Mouse (Mus musculus) small intestine, adult 2 months (tissue): ENCODE results near the gene Arf5. TPM values are rescaled to one million over a fixed set of nuclear protein-coding genes. Genes with fewer than 3 reads are reported as not detected.

ENCODE experiments used
- H3K27ac ChIP-seq: fragments of 200-500 bp; 2 replicates; pipeline ENCODE4 v1.5.1; 2012; ENCODE audit warnings: low read depth, low read length, control low read depth, inconsistent platforms; ENCODE audit not compliant: insufficient read depth
- H3K27me3 ChIP-seq: fragments of 200-500 bp; 2 replicates; pipeline ENCODE4 v1.6.1; 2012; ENCODE audit warnings: mild to moderate bottlenecking, moderate library complexity, low read length, inconsistent platforms; ENCODE audit not compliant: control insufficient read depth, insufficient read depth
- H3K36me3 ChIP-seq: fragments of 200-500 bp; 2 replicates; pipeline ENCODE4 v1.6.1; 2012; ENCODE audit warnings: mild to moderate bottlenecking, low read length, control low read depth, inconsistent platforms; ENCODE audit not compliant: control insufficient read depth, insufficient read depth
- H3K4me1 ChIP-seq: fragments of 200-500 bp; 2 replicates; pipeline ENCODE4 v1.6.1; 2012; ENCODE audit warnings: low read length, inconsistent platforms, mixed read lengths; ENCODE audit not compliant: control insufficient read depth, insufficient read depth, insufficient read length
- H3K4me3 ChIP-seq: fragments of 200-500 bp; 2 replicates; pipeline ENCODE4 v1.5.1; 2012; ENCODE audit warnings: low read depth, mild to moderate bottlenecking, control low read depth, inconsistent platforms, low read length, moderate library complexity
- CTCF ChIP-seq: fragments of 200-500 bp; IDR thresholded peaks from 2 replicates; pipeline ENCODE4 v1.5.1; 2012; ENCODE audit warnings: low read depth, mild to moderate bottlenecking, control low read depth, inconsistent platforms, low read length, moderate library complexity, mixed read lengths; ENCODE audit not compliant: insufficient replicate concordance, insufficient read length; ENCODE audit errors: extremely low read depth
- POLR2A ChIP-seq: fragments of 200-500 bp; IDR thresholded peaks from 2 replicates; pipeline ENCODE4 v1.6.1; 2012; ENCODE audit warnings: low read depth, mild to moderate bottlenecking, control low read depth, inconsistent platforms, low read length, moderate library complexity
- WGBS: fragments of 180-500 bp; shearing (Covaris S2); methylation state at CpG from one replicate; pipeline ENCODE4 v1.1.7; 2018; 5-methylcytosine and 5-hydroxymethylcytosine counted together
- polyA plus RNA-seq: library from polyadenylated mRNA; depleted of rRNA; stranded (reverse); fragments of >200 nt; gene quantifications from 2 replicates; pipeline ENCODE4 v1.2.3, GENCODE M21; 2012

The Arf5 gene
- polyA plus RNA-seq, 1 experiment = 1,346 TPM

GRCm38 (mm10) chr6:28450481-28450880 is 27.1 kb downstream of the Arf5 start:
- Histone ChIP-seq H3K27me3 (peaks cover 5% of the 10 kb centered on the region), H3K36me3 (no peaks in the 10 kb centered on the region), H3K4me3 (no peak overlapping the region), H3K27ac (no peak overlapping the region), H3K4me1 (peaks cover 2% of the 10 kb centered on the region; the same call in 1 of the 2 replicates)
- TF ChIP-seq CTCF (no peak), POLR2A (no peak)
- WGBS = 18% methylated on average over 5 of the region's 5 CpGs

DNA sequence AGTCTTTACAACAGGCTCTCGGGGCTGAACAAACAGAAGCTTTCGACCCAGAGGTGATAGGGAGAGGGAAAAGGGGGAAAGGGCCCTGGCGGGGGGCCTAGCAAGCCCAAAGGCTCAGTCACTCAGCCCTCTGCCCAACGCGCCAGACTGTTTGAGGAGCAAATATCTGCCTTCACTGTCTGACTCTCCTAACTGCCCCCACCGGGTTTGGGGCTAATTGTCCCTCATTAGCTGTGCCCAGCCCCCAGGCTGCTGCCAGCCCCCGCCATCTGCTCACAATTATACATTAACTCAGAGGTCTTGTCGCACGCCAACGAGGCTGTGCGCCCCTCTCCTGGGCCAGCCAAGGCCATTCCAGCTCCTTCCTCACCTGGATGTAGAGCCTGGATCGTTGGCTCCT is 27.6 kb downstream of the Arf5 start:
- Histone ChIP-seq H3K27me3 (peaks cover 5% of the 10 kb centered on the region), H3K27ac (no peak overlapping the region), H3K4me3 (no peak overlapping the region), H3K4me1 (peaks cover 2% of the 10 kb centered on the region; the same call in 1 of the 2 replicates), H3K36me3 (no peaks in the 10 kb centered on the region)
- WGBS = under 1% methylated on average over 12 of the region's 12 CpGs
- TF ChIP-seq CTCF = no peak
- no peak for TF ChIP-seq POLR2A

DNA sequence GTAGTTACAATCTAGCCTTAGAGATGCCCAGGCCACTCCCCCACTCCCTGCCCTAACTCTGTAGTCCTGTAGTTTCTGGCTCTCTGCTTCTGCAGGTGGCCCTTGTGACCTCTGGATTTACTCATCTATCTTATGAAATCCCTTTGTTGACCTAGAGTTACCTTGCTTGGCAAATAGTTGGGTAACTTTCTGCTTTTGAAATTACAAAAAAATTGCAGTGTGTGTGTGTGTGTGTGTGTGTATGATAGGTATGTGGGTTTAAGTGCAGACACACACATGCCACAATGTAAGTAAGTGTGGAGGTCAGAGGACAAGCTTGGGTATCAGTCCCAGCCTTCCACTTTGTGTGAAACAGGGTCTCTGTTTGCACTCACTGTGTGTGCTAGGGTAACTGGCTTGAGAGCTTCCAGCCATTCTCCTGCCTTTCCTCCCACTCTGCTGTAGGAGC is 35.9 kb downstream of the Arf5 start:
- Histone ChIP-seq H3K27me3 (no peaks in the 10 kb centered on the region), H3K27ac (no peak overlapping the region), H3K4me1 (no peaks in the 10 kb centered on the region; the same call in 1 of the 2 replicates), H3K36me3 (no peaks in the 10 kb centered on the region), H3K4me3 (no peak overlapping the region)
- TF ChIP-seq CTCF (no peak), POLR2A (no peak)

DNA sequence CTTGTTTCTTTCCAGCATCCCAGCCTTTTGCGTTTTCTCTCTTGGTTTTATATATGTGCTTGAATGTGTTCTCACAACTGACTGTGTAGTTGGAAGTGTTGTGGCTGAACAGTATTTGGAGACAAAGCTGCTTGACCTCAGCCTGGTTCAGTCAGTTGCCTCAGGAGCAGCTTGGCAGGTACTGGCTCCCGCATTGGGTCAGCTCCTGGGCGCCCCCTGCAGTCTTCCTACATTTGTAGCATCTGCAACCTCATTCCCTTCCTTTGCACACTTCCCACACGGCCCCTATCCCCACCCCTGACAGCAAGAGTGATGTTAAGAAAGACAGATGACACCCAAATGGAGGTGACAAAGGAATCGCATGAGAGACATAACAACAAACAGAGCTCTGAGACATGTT is 37.2 kb downstream of the Arf5 start:
- H3K27me3 ChIP-seq = no peaks in the 10 kb centered on the region
- H3K27ac ChIP-seq = no peak overlapping the region
- H3K36me3 ChIP-seq = no peaks in the 10 kb centered on the region
- no peak overlapping the region for H3K4me3 ChIP-seq
- WGBS = 9% methylated on average over 5 of the region's 5 CpGs
- TF ChIP-seq CTCF (peak; percentile 65; the same call in 1 of the 2 replicates), POLR2A (no peak)
- no peaks in the 10 kb centered on the region; the same call in none of the 2 replicates for H3K4me1 ChIP-seq

- Histone ChIP-seq H3K4me1 (no peaks in the 10 kb centered on the region; the same call in none of the 2 replicates), H3K36me3 (no peaks in the 10 kb centered on the region), H3K27me3 (no peaks in the 10 kb centered on the region), H3K4me3 (no peak overlapping the region), H3K27ac (no peak overlapping the region)
- TF ChIP-seq CTCF = no peak
- no peak for TF ChIP-seq POLR2A
- 30% methylated on average over 6 of the region's 6 CpGs for WGBS
These were observed 41.3 kb downstream of the Arf5 start for GRCm38 (mm10) chr6:28464630-28465029.

- Histone ChIP-seq H3K4me3 (no peak overlapping the region), H3K27me3 (no peaks in the 10 kb centered on the region), H3K4me1 (no peaks in the 10 kb centered on the region; the same call in 1 of the 2 replicates), H3K36me3 (no peaks in the 10 kb centered on the region), H3K27ac (peak overlapping the region; percentile 97)
- WGBS = 25% methylated on average over 4 of the region's 4 CpGs
- TF ChIP-seq POLR2A = no peak
These were observed 46.8 kb downstream of the Arf5 start for GRCm38 (mm10) chr6:28470017-28470602.

DNA sequence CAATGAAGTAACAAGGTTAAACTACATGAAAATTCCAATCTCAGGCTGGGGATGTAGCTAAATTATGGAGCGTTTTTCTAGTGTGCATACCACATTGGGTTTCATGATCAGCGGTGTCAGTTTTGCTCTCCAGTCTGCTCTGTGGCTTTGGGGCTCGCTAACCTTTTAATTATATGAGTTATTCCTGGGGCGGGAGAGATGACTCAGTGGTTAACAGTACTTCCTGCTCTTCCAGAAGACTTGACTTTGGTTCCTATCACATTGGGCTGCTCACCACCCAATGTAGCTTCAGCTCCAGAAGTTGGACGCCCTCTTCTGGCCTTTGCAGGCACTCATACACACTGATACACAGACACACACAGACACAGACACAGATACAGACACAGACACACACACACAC is 47.3 kb downstream of the Arf5 start:
- no peak for TF ChIP-seq CTCF
- no peak for TF ChIP-seq POLR2A
- no peak overlapping the region for H3K4me3 ChIP-seq
- peak overlapping the region; percentile 97 for H3K27ac ChIP-seq
- 63% methylated on average over 5 of the region's 5 CpGs for WGBS
- H3K36me3 ChIP-seq = no peaks in the 10 kb centered on the region
- no peaks in the 10 kb centered on the region for H3K27me3 ChIP-seq
- H3K4me1 ChIP-seq = no peaks in the 10 kb centered on the region; the same call in 1 of the 2 replicates
